Mouse (Mus musculus): ENCODE data around the gene Tmem151b. TPM values are rescaled to one million over a fixed set of nuclear protein-coding genes. Genes with fewer than 3 reads are reported as not detected.
A peak's percentile ranks its signal among the peaks of the same experiment; 100 is the strongest.

Tmem151b gene
- polyA plus RNA-seq, 1 experiment: 0.81 TPM

DNA sequence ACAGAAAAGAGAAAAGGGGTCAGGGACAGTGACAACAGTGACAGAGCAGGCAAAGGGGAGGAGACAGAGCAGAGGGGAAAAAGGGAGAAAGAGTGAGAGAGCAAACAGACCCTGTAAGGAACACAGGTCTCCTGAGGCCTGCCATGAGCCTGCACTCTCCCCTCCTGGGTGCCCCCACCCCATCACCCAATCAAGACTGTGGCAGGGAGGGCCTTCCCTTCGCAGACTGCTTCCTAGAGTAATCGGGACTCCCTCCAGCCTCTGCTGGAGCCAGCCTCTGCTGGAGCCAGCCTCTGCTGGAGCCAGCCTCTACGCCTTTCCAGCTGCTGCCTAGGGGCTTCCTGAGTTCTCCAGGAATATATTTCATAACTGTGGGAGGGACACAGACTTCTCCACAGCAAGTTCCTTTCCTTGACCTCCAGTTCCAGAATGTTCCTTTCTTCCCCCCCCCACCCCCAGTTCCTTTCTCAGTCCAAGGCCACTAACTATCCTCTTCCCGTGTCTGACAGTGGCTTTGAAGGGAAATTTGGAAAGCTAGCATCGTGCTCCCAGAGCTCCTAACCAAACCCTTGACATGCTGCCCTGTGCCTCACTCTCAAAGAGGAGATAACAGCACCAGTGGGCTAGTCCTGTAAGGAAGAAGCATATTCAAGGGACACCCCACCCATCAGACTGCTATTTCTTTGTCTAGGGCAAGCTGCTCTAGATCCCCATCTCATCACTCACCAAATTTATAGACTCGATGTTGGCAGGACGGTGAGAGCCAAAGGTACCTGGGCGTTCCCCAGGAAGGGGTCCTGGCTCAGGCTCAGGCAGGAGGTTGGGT lies 43.3 kb upstream of the Tmem151b start:
- TF ChIP-seq CTCF (IDR thresholded peaks at IDR 0.05; ENCODE audit: borderline replicate concordance, insufficient read depth, low read length): no peak
- no peak for TF ChIP-seq POLR2A (IDR thresholded peaks at IDR 0.05; ENCODE audit: low read depth, low read length)
- H3K27ac ChIP-seq (ENCODE audit: insufficient read depth, low read length): no peak overlapping the region
- no peak overlapping the region for H3K4me3 ChIP-seq (ENCODE audit: insufficient read depth, low read length)
- peaks cover 4% of the 10 kb centered on the region; the same call in 1 of the 2 replicates for H3K4me1 ChIP-seq (ENCODE audit: control insufficient read depth, insufficient read depth, low read length)

DNA sequence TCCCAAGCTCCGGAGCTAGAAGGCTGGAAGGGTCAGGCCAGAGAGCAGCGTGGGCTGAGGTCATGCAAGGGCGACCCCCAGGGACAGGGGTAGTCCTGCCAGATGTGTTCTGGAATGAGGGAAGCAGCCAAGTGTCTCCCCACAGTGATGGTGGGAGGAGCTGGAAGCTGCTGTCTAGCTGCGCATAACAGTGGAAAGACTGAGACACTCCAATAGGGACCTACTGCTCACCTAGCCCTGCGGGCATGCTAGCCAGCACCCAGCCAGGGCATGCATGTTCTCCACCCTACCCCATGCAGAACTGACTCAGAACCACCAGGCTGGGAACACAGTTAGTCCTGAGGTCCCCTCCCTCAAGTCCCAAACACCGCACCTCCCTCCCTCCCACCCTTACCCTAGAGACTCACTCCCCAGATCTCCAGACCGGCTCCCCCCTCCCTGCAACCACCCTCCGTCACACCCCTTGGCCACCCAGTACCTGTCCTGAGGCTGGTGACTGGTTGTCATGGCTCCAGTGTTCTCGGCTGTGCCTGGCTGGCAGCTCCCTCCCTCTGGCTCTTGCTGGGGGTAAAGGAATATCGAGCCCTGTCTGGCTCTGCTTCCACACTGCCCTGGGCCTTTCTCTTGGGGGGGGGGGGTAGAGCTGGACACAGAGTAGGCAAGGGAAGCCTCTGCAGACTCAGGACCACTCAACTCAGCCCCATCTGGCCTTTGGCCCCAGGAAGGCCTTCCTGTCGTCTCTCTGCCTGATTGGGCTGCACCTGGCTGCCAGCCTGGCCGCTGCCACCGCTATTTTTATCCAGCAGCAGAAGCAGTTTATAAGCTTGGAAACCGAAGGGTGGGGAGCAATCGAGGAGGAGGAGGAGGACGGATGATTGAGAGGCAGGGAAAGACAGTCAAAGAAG lies 42.5 kb upstream of the Tmem151b start:
- Histone ChIP-seq H3K4me3 (ENCODE audit: insufficient read depth, low read length) (no peak overlapping the region), H3K27ac (ENCODE audit: insufficient read depth, low read length) (no peak overlapping the region), H3K4me1 (ENCODE audit: control insufficient read depth, insufficient read depth, low read length) (peaks cover 4% of the 10 kb centered on the region; the same call in 1 of the 2 replicates)
- TF ChIP-seq CTCF (IDR thresholded peaks at IDR 0.05; ENCODE audit: borderline replicate concordance, insufficient read depth, low read length): no peak
- TF ChIP-seq POLR2A (IDR thresholded peaks at IDR 0.05; ENCODE audit: low read depth, low read length): no peak

DNA sequence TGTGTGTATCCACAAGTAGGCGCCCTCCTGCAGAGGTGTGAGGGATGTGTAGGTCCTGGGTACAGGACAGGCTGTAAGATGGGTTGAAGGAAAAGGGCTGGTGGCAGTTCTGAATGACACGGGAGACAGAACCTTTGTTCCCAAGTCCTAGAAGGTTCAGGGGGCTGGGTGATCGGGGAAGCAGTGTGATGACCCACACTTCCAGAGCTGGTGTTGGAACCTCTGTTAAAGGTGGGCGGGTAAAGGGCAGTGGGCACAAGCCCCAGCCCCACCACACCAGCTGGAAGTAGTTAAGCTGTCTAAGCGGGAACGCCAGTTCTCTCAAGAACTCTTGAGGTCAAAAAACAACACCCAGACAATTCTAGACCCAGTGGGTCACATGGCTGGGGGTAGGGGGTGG lies 40.9 kb upstream of the Tmem151b start:
- Histone ChIP-seq H3K4me1 (ENCODE audit: control insufficient read depth, insufficient read depth, low read length) (no peaks in the 10 kb centered on the region; the same call in 1 of the 2 replicates), H3K27ac (ENCODE audit: insufficient read depth, low read length) (no peak overlapping the region), H3K4me3 (ENCODE audit: insufficient read depth, low read length) (no peak overlapping the region)
- TF ChIP-seq CTCF (IDR thresholded peaks at IDR 0.05; ENCODE audit: borderline replicate concordance, insufficient read depth, low read length): no peak
- no peak for TF ChIP-seq POLR2A (IDR thresholded peaks at IDR 0.05; ENCODE audit: low read depth, low read length)

DNA sequence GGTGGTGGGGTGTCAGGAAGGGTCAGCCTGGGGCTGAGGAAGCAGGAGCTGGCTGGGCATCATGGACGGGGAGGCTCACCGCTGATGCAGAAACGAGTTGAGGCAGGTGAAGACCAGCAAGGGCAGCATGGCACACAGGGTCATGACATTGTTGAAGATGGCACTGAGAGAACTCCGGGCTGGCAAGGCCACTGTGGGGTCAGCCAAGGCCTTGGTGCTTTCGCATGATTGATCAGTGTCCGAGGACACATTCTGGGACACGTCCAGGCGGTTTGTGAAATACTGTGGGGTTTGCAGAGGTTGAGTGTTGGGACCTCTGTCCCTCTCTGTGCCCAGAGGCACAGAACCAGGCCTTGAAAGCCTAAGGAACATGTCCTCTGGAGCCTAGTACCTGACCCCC lies 40.4 kb upstream of the Tmem151b start:
- peaks cover under 1% of the 10 kb centered on the region; the same call in 1 of the 2 replicates for H3K4me1 ChIP-seq (ENCODE audit: control insufficient read depth, insufficient read depth, low read length)
- H3K27ac ChIP-seq (ENCODE audit: insufficient read depth, low read length): no peak overlapping the region
- H3K4me3 ChIP-seq (ENCODE audit: insufficient read depth, low read length): no peak overlapping the region
- TF ChIP-seq POLR2A (IDR thresholded peaks at IDR 0.05; ENCODE audit: low read depth, low read length): no peak
- TF ChIP-seq CTCF (IDR thresholded peaks at IDR 0.05; ENCODE audit: borderline replicate concordance, insufficient read depth, low read length): no peak

DNA sequence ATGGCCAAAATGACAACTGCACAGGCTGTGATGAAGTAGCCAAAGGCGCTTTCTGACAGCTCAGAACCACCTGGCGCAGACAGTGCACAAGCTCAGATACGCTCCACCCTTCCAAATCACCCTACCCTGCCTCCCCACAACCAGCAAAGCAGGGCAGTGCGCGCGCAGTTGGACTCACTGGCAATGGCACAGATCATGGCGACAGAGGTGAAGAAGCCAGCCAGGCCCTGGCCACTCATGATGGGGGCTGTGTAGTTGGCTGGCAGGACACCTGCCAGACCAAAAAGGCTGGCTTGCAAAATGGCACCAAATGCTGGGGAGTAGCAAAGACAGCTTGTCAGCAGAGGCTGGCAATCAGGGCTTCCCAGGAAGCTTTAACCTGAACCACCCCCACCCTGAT lies 39.8 kb upstream of the Tmem151b start:
- peaks cover 4% of the 10 kb centered on the region for H3K4me1 ChIP-seq (ENCODE audit: control insufficient read depth, insufficient read depth, low read length)
- H3K27ac ChIP-seq (ENCODE audit: insufficient read depth, low read length): no peak overlapping the region

DNA sequence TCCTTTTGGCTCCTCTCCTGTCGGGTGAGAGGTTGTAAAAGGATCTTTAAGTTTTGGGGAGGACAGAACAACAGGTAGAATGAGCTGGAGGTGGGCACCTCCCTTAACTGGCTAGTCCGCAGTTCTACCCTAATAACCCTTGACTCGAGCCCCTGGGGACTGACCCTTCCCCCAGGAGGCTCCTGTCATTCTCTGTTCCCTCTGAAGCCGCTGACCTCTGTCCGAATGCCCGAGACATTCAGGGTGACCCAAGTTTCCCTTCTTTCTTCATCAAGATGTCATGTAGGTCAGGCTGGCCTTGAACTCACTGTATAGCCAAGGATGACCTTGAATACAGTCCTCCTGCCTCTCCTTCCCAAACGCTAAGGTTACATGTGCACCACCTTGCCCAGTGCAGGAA lies 38.9 kb upstream of the Tmem151b start:
- Histone ChIP-seq H3K4me3 (ENCODE audit: insufficient read depth, low read length) (no peak overlapping the region), H3K27ac (ENCODE audit: insufficient read depth, low read length) (no peak overlapping the region), H3K4me1 (ENCODE audit: control insufficient read depth, insufficient read depth, low read length) (peaks cover 5% of the 10 kb centered on the region)
- TF ChIP-seq POLR2A (IDR thresholded peaks at IDR 0.05; ENCODE audit: low read depth, low read length) (no peak), CTCF (IDR thresholded peaks at IDR 0.05; ENCODE audit: borderline replicate concordance, insufficient read depth, low read length) (no peak)

More for the DNA sequence above, 39.8 kb upstream of the Tmem151b start:
- TF ChIP-seq CTCF (IDR thresholded peaks at IDR 0.05; ENCODE audit: borderline replicate concordance, insufficient read depth, low read length): no peak
- TF ChIP-seq POLR2A (IDR thresholded peaks at IDR 0.05; ENCODE audit: low read depth, low read length): no peak
- H3K4me3 ChIP-seq (ENCODE audit: insufficient read depth, low read length): no peak overlapping the region

DNA sequence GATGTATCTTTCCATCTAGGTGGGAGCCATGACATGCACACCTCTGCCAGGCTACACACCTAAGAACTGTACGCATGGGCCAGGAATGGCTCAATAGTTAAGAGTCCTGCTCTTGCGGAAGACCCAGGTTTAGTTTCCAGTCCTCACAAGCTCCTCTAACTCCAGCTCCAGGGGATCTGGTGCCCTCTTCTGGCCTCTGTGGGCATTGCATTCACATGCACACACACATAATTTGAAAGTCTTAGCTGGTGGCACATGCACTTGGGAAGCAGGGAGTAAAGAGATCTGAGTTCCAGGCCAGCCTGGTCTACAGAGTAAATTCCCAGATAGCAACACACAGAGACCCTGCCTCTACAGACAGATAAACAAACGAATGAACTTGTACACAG lies 37.0 kb upstream of the Tmem151b start:
- TF ChIP-seq CTCF (IDR thresholded peaks at IDR 0.05; ENCODE audit: borderline replicate concordance, insufficient read depth, low read length) (no peak), POLR2A (IDR thresholded peaks at IDR 0.05; ENCODE audit: low read depth, low read length) (no peak)
- H3K27ac ChIP-seq (ENCODE audit: insufficient read depth, low read length): no peak overlapping the region
- no peak overlapping the region for H3K4me3 ChIP-seq (ENCODE audit: insufficient read depth, low read length)
- H3K4me1 ChIP-seq (ENCODE audit: control insufficient read depth, insufficient read depth, low read length): peaks cover 5% of the 10 kb centered on the region

DNA sequence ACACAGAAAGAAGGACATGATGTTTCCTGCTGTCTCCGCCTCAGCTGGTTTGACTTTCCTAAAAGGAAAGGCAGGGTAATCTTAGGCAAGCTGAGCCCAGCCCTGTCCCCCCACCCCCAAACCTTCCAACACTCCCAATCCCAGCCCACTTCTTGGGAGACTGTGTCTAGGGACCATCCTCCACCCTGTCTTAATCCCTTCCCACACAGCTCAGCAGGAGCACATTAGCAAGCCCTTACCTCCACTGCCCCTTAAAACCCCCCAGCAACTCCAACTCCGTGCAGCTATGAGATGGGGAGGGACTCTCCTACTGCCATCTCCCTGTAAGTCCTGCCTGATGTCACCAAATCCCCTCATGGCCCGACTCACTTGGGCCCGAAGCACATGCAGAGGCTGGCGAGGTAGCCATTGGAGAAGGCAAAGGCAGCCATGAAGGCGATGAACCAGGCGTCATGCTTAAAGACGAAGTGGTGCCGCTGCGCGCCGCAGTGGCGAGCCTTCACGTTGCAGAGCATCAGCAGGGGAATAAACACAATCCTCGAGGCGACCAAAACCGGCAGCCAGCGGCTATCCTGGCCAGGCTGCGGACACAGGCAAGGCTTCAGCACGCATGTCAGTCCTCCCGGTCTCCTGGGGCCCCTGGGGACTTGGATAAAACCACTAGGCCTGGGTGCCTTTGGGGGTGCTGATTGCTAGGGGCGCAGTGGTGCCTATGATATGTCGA lies 36.4 kb upstream of the Tmem151b start:
- peaks cover 5% of the 10 kb centered on the region for H3K4me1 ChIP-seq (ENCODE audit: control insufficient read depth, insufficient read depth, low read length)
- H3K4me3 ChIP-seq (ENCODE audit: insufficient read depth, low read length): no peak overlapping the region
- TF ChIP-seq CTCF (IDR thresholded peaks at IDR 0.05; ENCODE audit: borderline replicate concordance, insufficient read depth, low read length) (no peak), POLR2A (IDR thresholded peaks at IDR 0.05; ENCODE audit: low read depth, low read length) (no peak)
- H3K27ac ChIP-seq (ENCODE audit: insufficient read depth, low read length): no peak overlapping the region

DNA sequence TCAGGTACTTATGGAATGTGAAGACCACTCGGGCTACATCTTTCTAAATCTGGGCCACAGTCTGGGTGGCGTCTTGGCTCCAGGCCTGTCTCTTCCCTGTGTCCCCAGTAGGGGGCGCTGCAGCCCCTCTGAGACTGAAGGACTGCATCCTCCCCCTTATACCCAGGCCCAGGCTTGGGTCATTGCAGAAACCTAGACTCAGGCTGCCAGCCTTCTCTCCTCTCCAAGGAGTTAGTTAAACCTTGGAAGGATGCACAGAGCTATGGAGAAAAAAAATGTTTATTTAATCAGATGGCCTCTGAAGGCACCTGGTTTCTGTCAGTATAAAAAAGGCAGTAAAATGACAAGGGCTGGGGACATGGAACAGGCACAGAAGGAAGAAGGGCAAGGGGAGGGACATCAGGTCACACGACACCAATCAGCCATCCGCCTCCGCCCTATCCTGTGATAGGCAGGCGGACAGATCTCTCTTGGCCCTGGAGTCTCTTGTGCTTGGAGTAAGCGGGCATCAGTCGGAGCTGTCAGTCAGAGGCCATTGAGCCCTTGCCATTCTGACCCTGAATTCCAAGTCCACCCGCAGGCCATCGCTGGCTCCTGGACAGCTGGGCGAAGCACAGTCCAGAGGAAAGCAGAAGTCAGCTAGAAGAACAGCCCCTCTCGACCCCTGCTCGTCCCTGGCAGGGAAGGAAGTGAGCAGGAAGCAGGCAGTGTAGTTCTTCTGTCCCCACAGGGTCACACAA lies 35.6 kb upstream of the Tmem151b start:
- H3K4me3 ChIP-seq (ENCODE audit: insufficient read depth, low read length): no peak overlapping the region
- TF ChIP-seq POLR2A (IDR thresholded peaks at IDR 0.05; ENCODE audit: low read depth, low read length) (no peak), CTCF (IDR thresholded peaks at IDR 0.05; ENCODE audit: borderline replicate concordance, insufficient read depth, low read length) (peak; percentile 56)
- peak overlapping the region; percentile 55 for H3K27ac ChIP-seq (ENCODE audit: insufficient read depth, low read length)

More for the DNA sequence above, 35.6 kb upstream of the Tmem151b start:
- H3K4me1 ChIP-seq (ENCODE audit: control insufficient read depth, insufficient read depth, low read length): peaks cover 5% of the 10 kb centered on the region
